Mouse (Mus musculus) MEL (cell line): ENCODE data around the gene Sorbs1. TPM values are rescaled to one million over a fixed set of nuclear protein-coding genes. Genes with fewer than 3 reads are reported as not detected.
A peak's percentile ranks its signal among the peaks of the same experiment; 100 is the strongest.

Source experiments
- DNase-seq: peaks from one replicate; pipeline ENCODE4 v3.0.0; 2011; ENCODE audit warnings: low read depth, low spot score
- H3K27ac ChIP-seq: 2 replicates; pipeline ENCODE4 v1.5.1; 2012; ENCODE audit warnings: low read depth, mild to moderate bottlenecking, control low read depth, low read length, moderate library complexity; ENCODE audit not compliant: control insufficient read depth
- H3K27me3 ChIP-seq, 2 experiments: fragments of 150-350 bp in 1 of 2; sonication (generic) in 1 of 2; 2 replicates each; pipeline ENCODE4 v1.6.1; 2012; ENCODE audit warnings: low read length in 2 of 2, mild to moderate bottlenecking in 2 of 2, improper control_type of control experiment in 1 of 2, moderate library complexity in 1 of 2; ENCODE audit not compliant: insufficient read depth in 2 of 2, control insufficient read depth in 1 of 2
- H3K36me3 ChIP-seq, 2 experiments: 2 replicates each; pipeline ENCODE4 v1.6.1; 2012 to 2014; ENCODE audit warnings: low read length in 2 of 2, improper control_type of control experiment in 1 of 2, inconsistent platforms in 1 of 2, mild to moderate bottlenecking in 1 of 2; ENCODE audit not compliant: insufficient read depth in 2 of 2, control insufficient read depth in 1 of 2
- H3K4me1 ChIP-seq, 2 experiments: fragments of 150-350 bp in 1 of 2; sonication (generic) in 1 of 2; 2 replicates each; pipeline ENCODE4 v1.6.1; 2012; ENCODE audit warnings: low read length in 2 of 2, improper control_type of control experiment in 1 of 2, mild to moderate bottlenecking in 1 of 2; ENCODE audit not compliant: insufficient read depth in 2 of 2, control insufficient read depth in 1 of 2
- H3K4me3 ChIP-seq, 2 experiments: fragments of 150-350 bp in 1 of 2; sonication (generic) in 1 of 2; 2 replicates each; pipeline ENCODE4 v1.5.1; 2012; ENCODE audit warnings: low read depth in 2 of 2, low read length in 2 of 2, mild to moderate bottlenecking in 2 of 2, moderate library complexity in 2 of 2, control low read depth in 1 of 2, improper control_type of control experiment in 1 of 2; ENCODE audit not compliant: control insufficient read depth in 1 of 2, insufficient read depth in 1 of 2
- H3K79me2 ChIP-seq: 2 replicates; pipeline ENCODE4 v1.6.1; 2012; ENCODE audit warnings: mild to moderate bottlenecking, low read length, moderate library complexity; ENCODE audit not compliant: control insufficient read depth, poor library complexity, insufficient read depth
- H3K9ac ChIP-seq: 2 replicates; pipeline ENCODE4 v1.6.1; 2012; ENCODE audit warnings: low read depth, mild to moderate bottlenecking, control low read depth, low read length, moderate library complexity; ENCODE audit not compliant: control insufficient read depth, poor library complexity, severe bottlenecking
- H3K9me3 ChIP-seq: fragments of 150-350 bp; sonication (generic); replicated peaks from 2 replicates; pipeline ENCODE4 v1.6.1; 2012; ENCODE audit warnings: mild to moderate bottlenecking, low read length, improper control_type of control experiment, moderate library complexity; ENCODE audit not compliant: insufficient read depth
- BHLHE40 ChIP-seq: IDR thresholded peaks from 2 replicates; pipeline ENCODE4 v1.6.1; 2012; ENCODE audit warnings: low read depth, mild to moderate bottlenecking, inconsistent platforms, low read length, improper control_type of control experiment, borderline replicate concordance
- CTCF ChIP-seq, 3 experiments: IDR thresholded peaks in 2 of 3; conservative IDR thresholded peaks in 1 of 3; 2 replicates each; pipeline ENCODE4 v1.5.1; 2011 to 2012; ENCODE audit warnings: low read length in 3 of 3, low read depth in 2 of 3, mild to moderate bottlenecking in 2 of 3, improper control_type of control experiment in 1 of 3, inconsistent platforms in 1 of 3, mixed read lengths in 1 of 3, moderate library complexity in 1 of 3; ENCODE audit not compliant: control insufficient read depth in 1 of 3, insufficient read depth in 1 of 3, poor library complexity in 1 of 3, severe bottlenecking in 1 of 3
- ELF1 ChIP-seq: IDR thresholded peaks from 2 replicates; pipeline ENCODE4 v1.6.1; 2014; ENCODE audit warnings: low read depth, mild to moderate bottlenecking, inconsistent platforms, low read length, improper control_type of control experiment, moderate library complexity
- GABPA ChIP-seq: IDR thresholded peaks from 2 replicates; pipeline ENCODE4 v1.6.1; 2012; ENCODE audit warnings: low read depth, mild to moderate bottlenecking, inconsistent platforms, low read length, improper control_type of control experiment, moderate library complexity
- HCFC1 ChIP-seq: IDR thresholded peaks from 2 replicates; pipeline ENCODE4 v1.6.1; 2012; ENCODE audit warnings: low read depth, mild to moderate bottlenecking, inconsistent platforms, low read length, improper control_type of control experiment, moderate library complexity
- JUND ChIP-seq: IDR thresholded peaks from 2 replicates; pipeline ENCODE4 v1.6.1; 2011; ENCODE audit warnings: low read depth, mild to moderate bottlenecking, improper control_type of control experiment, low read length
- KAT2A ChIP-seq: conservative IDR thresholded peaks from 2 replicates; pipeline ENCODE4 v1.6.1; 2012; ENCODE audit warnings: low read depth, low read length, improper control_type of control experiment, inconsistent platforms
- MAFK ChIP-seq: IDR thresholded peaks from 2 replicates; pipeline ENCODE4 v1.6.1; 2011; ENCODE audit warnings: low read depth, mild to moderate bottlenecking, low read length, improper control_type of control experiment, borderline replicate concordance
- MEF2A ChIP-seq: IDR thresholded peaks from 2 replicates; pipeline ENCODE4 v1.6.1; 2014; ENCODE audit warnings: low read depth, mild to moderate bottlenecking, inconsistent platforms, low read length, improper control_type of control experiment; ENCODE audit not compliant: poor library complexity, insufficient replicate concordance, severe bottlenecking; ENCODE audit errors: extremely low read depth
- MXI1 ChIP-seq: IDR thresholded peaks from 2 replicates; pipeline ENCODE4 v1.6.1; 2011; ENCODE audit warnings: mild to moderate bottlenecking, low read depth, low read length, improper control_type of control experiment
- MYB ChIP-seq: IDR thresholded peaks from 2 replicates; pipeline ENCODE4 v1.6.1; 2011; ENCODE audit warnings: mild to moderate bottlenecking, low read depth, low read length, improper control_type of control experiment
- MYC ChIP-seq: IDR thresholded peaks from 2 replicates; pipeline ENCODE4 v1.6.1; 2011; ENCODE audit warnings: low read depth, mild to moderate bottlenecking, low read length, improper control_type of control experiment, moderate library complexity
- NELFE ChIP-seq: IDR thresholded peaks from 2 replicates; pipeline ENCODE4 v1.6.1; 2011; ENCODE audit warnings: low read depth, low read length, improper control_type of control experiment
- NRF1 ChIP-seq: IDR thresholded peaks from 2 replicates; pipeline ENCODE4 v1.6.1; 2014; ENCODE audit warnings: low read depth, mild to moderate bottlenecking, inconsistent platforms, low read length, improper control_type of control experiment, moderate library complexity; ENCODE audit not compliant: poor library complexity, insufficient read depth, severe bottlenecking
- POLR2A ChIP-seq, 2 experiments: IDR thresholded peaks; 2 replicates each; pipeline ENCODE4 v1.6.1; 2011 to 2012; ENCODE audit warnings: low read length in 2 of 2, mild to moderate bottlenecking in 2 of 2, control low read depth in 1 of 2, improper control_type of control experiment in 1 of 2, low read depth in 1 of 2, moderate library complexity in 1 of 2; ENCODE audit not compliant: control insufficient read depth in 1 of 2, insufficient read depth in 1 of 2, poor library complexity in 1 of 2
- RAD21 ChIP-seq: IDR thresholded peaks from 2 replicates; pipeline ENCODE4 v1.6.1; 2011; ENCODE audit warnings: mild to moderate bottlenecking, low read depth, low read length, improper control_type of control experiment
- SIN3A ChIP-seq: IDR thresholded peaks from 2 replicates; pipeline ENCODE4 v1.6.1; 2012; ENCODE audit warnings: low read length, improper control_type of control experiment, inconsistent platforms
- SMC3 ChIP-seq: IDR thresholded peaks from 2 replicates; pipeline ENCODE4 v1.6.1; 2011; ENCODE audit warnings: low read depth, low read length, improper control_type of control experiment
- TCF12 ChIP-seq: IDR thresholded peaks from 2 replicates; pipeline ENCODE4 v1.6.1; 2014; ENCODE audit warnings: low read depth, mild to moderate bottlenecking, inconsistent platforms, low read length, improper control_type of control experiment, moderate library complexity
- UBTF ChIP-seq: IDR thresholded peaks from 2 replicates; pipeline ENCODE4 v1.6.1; 2012; ENCODE audit warnings: low read depth, mild to moderate bottlenecking, inconsistent platforms, low read length, improper control_type of control experiment, moderate library complexity, borderline replicate concordance; ENCODE audit not compliant: insufficient read depth
- USF1 ChIP-seq: IDR thresholded peaks from 2 replicates; pipeline ENCODE4 v1.6.1; 2014; ENCODE audit warnings: low read depth, mild to moderate bottlenecking, inconsistent platforms, low read length, improper control_type of control experiment, moderate library complexity
- polyA plus RNA-seq, 2 experiments: library from polyadenylated mRNA; stranded (reverse) in 1 of 2; unstranded in 1 of 2; fragments of >175 nt in 1 of 2; fragments of >200 nt in 1 of 2; gene quantifications; 2 replicates each; pipeline versions ENCODE4 v1.2.1 to v1.2.4; 2012; ENCODE audit warnings: low replicate concordance in 2 of 2, low read depth in 1 of 2; ENCODE audit not compliant: insufficient read length in 2 of 2, insufficient read depth in 1 of 2, missing spikeins in 1 of 2
- total RNA-seq: library from RNA; depleted of rRNA; stranded (reverse); fragments of 300-350 nt; gene quantifications from 2 replicates; pipeline ENCODE4 v1.2.3, GENCODE M21; 2012

Sorbs1 gene
- total and polyA plus RNA-seq, 3 experiments, result 1.3 to 5.3 TPM; not detected in 1

GRCm38 (mm10) chr19:40454096-40454495, 59.5 kb downstream of the Sorbs1 start:
- H3K9me3 ChIP-seq, result no peaks in the 10 kb centered on the region
- H3K9ac ChIP-seq, result no peak overlapping the region
- H3K79me2 ChIP-seq, result no peaks in the 10 kb centered on the region
- H3K27me3 ChIP-seq, result no peaks in the 10 kb centered on the region
- no peak for DNase-seq
- no peak overlapping the region for H3K27ac ChIP-seq
- no peaks in the 10 kb centered on the region for H3K36me3 ChIP-seq
- no peaks in the 10 kb centered on the region for H3K4me1 ChIP-seq
- no peak overlapping the region for H3K4me3 ChIP-seq
- TF ChIP-seq MYC (no peak), BHLHE40 (no peak), USF1 (no peak), MEF2A (no peak), GABPA (no peak), JUND (no peak), NRF1 (no peak), SIN3A (no peak), SMC3 (no peak), UBTF (no peak), MYB (no peak), MAFK (no peak), KAT2A (no peak), TCF12 (no peak), RAD21 (no peak), MXI1 (no peak), NELFE (no peak), POLR2A (IDR thresholded peaks at IDR 0.05; ENCODE audit: control insufficient read depth in 1 of 2, insufficient read depth in 1 of 2, low read depth in 1 of 2, low read length in 2 of 2, poor library complexity in 1 of 2) (no peak), ELF1 (no peak)
- TF ChIP-seq, all 39 proteins: peak for 0

GRCm38 (mm10) chr19:40452201-40452600, 61.4 kb downstream of the Sorbs1 start:
- Histone ChIP-seq H3K9me3 (no peaks in the 10 kb centered on the region), H3K4me3 (no peak overlapping the region), H3K27me3 (no peaks in the 10 kb centered on the region), H3K9ac (no peak overlapping the region), H3K79me2 (no peaks in the 10 kb centered on the region), H3K4me1 (no peaks in the 10 kb centered on the region), H3K27ac (no peak overlapping the region), H3K36me3 (no peaks in the 10 kb centered on the region)
- no peak for DNase-seq
- TF ChIP-seq CTCF (IDR thresholded peaks at IDR 0.05 in 2 of 3, conservative IDR thresholded peaks at IDR 0.05 in 1 of 3; ENCODE audit: control insufficient read depth in 1 of 3, insufficient read depth in 1 of 3, low read depth in 2 of 3, low read length in 3 of 3, poor library complexity in 1 of 3, severe bottlenecking in 1 of 3), result 0 out of 6 replicates have a peak, but pooled peaks of 1 of the 3 experiments have one; percentile 6
- TF ChIP-seq RAD21, result no peak
- TF ChIP-seq HCFC1, result no peak
- no peak for TF ChIP-seq BHLHE40
- no peak for TF ChIP-seq SIN3A
- TF ChIP-seq, all 39 proteins: peak for 1
